Mouse (Mus musculus) MEL (cell line): ENCODE results near the gene Tcf7l2.

Experiments used
- CTCF ChIP-seq, 3 experiments: IDR thresholded peaks in 2 of 3; conservative IDR thresholded peaks in 1 of 3; 2 replicates each; pipeline ENCODE4 v1.5.1; 2011 to 2012; ENCODE audit warnings: low read length in 3 of 3, low read depth in 2 of 3, mild to moderate bottlenecking in 2 of 3, improper control_type of control experiment in 1 of 3, inconsistent platforms in 1 of 3, mixed read lengths in 1 of 3, moderate library complexity in 1 of 3; ENCODE audit not compliant: control insufficient read depth in 1 of 3, insufficient read depth in 1 of 3, poor library complexity in 1 of 3, severe bottlenecking in 1 of 3
- E2F4 ChIP-seq: IDR thresholded peaks from 2 replicates; pipeline ENCODE4 v1.6.1; 2011; ENCODE audit warnings: low read depth, low read length, improper control_type of control experiment, borderline replicate concordance
- EP300 ChIP-seq, 2 experiments: IDR thresholded peaks; 2 replicates each; pipeline ENCODE4 v1.6.1; 2011; ENCODE audit warnings: improper control_type of control experiment in 2 of 2, low read length in 2 of 2, low read depth in 1 of 2, mild to moderate bottlenecking in 1 of 2
- GABPA ChIP-seq: IDR thresholded peaks from 2 replicates; pipeline ENCODE4 v1.6.1; 2012; ENCODE audit warnings: low read depth, mild to moderate bottlenecking, inconsistent platforms, low read length, improper control_type of control experiment, moderate library complexity
- MAX ChIP-seq: IDR thresholded peaks from 2 replicates; pipeline ENCODE4 v1.6.1; 2011; ENCODE audit warnings: low read length, improper control_type of control experiment
- MAZ ChIP-seq: IDR thresholded peaks from 2 replicates; pipeline ENCODE4 v1.6.1; 2012; ENCODE audit warnings: low read depth, mild to moderate bottlenecking, inconsistent platforms, low read length, improper control_type of control experiment
- MXI1 ChIP-seq: IDR thresholded peaks from 2 replicates; pipeline ENCODE4 v1.6.1; 2011; ENCODE audit warnings: mild to moderate bottlenecking, low read depth, low read length, improper control_type of control experiment
- MYC ChIP-seq: IDR thresholded peaks from 2 replicates; pipeline ENCODE4 v1.6.1; 2011; ENCODE audit warnings: low read depth, mild to moderate bottlenecking, low read length, improper control_type of control experiment, moderate library complexity
- POLR2A ChIP-seq, 2 experiments: IDR thresholded peaks; 2 replicates each; pipeline ENCODE4 v1.6.1; 2011 to 2012; ENCODE audit warnings: low read length in 2 of 2, mild to moderate bottlenecking in 2 of 2, control low read depth in 1 of 2, improper control_type of control experiment in 1 of 2, low read depth in 1 of 2, moderate library complexity in 1 of 2; ENCODE audit not compliant: control insufficient read depth in 1 of 2, insufficient read depth in 1 of 2, poor library complexity in 1 of 2
- POLR2AphosphoS2 ChIP-seq: IDR thresholded peaks from 2 replicates; pipeline ENCODE4 v1.6.1; 2011; ENCODE audit warnings: low read length, improper control_type of control experiment
- TAL1 ChIP-seq: IDR thresholded peaks from 2 replicates; pipeline ENCODE4 v1.6.1; 2012; ENCODE audit warnings: mild to moderate bottlenecking, inconsistent platforms, low read length, moderate library complexity, mixed read lengths
- TBP ChIP-seq: IDR thresholded peaks from 2 replicates; pipeline ENCODE4 v1.8.0; 2011; ENCODE audit warnings: low read depth, low read length, improper control_type of control experiment
- ZC3H11A ChIP-seq: IDR thresholded peaks from 2 replicates; pipeline ENCODE4 v1.6.1; 2012; ENCODE audit warnings: low read depth, mild to moderate bottlenecking, inconsistent platforms, low read length, improper control_type of control experiment

DNA sequence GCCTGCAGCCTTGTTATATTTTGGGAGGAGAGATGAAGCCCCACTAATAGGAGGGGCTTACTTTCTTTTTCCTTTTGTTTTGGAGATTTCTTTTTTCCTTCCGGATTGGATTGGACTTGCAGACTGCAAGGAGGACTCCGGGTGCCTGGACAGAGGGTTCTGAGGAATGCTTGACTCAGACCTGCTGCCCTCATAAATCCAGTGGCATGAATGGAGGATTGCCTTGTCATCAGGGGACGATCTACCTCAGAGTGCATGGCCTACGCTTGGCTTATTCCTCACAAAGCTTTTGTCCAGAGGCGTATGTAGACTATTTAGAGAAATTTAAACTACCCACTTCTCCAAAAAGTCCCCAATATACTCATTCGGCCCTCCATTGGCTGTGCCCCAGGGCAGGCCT is 25.5 kb downstream of the Tcf7l2 start:
- no peak for TF ChIP-seq E2F4
- TF ChIP-seq POLR2A (IDR thresholded peaks at IDR 0.05; ENCODE audit: control insufficient read depth in 1 of 2, insufficient read depth in 1 of 2, low read depth in 1 of 2, low read length in 2 of 2, poor library complexity in 1 of 2) = no peak
- TF ChIP-seq CTCF (IDR thresholded peaks at IDR 0.05 in 2 of 3, conservative IDR thresholded peaks at IDR 0.05 in 1 of 3; ENCODE audit: control insufficient read depth in 1 of 3, insufficient read depth in 1 of 3, low read depth in 2 of 3, low read length in 3 of 3, poor library complexity in 1 of 3, severe bottlenecking in 1 of 3) = no peak
- no peak for TF ChIP-seq TAL1
- no peak for TF ChIP-seq MAX
- no peak for TF ChIP-seq POLR2AphosphoS2
- TF ChIP-seq GABPA = no peak
- no peak for TF ChIP-seq MAZ
- TF ChIP-seq ZC3H11A = no peak
- no peak for TF ChIP-seq EP300 (IDR thresholded peaks at IDR 0.05; ENCODE audit: low read depth in 1 of 2, low read length in 2 of 2)
- no peak for TF ChIP-seq TBP
- no peak for TF ChIP-seq MXI1
- no peak for TF ChIP-seq MYC
